Mouse (Mus musculus) neural tube, embryonic 13.5 days (tissue): ENCODE results near the gene Col6a6. TPM values are rescaled to one million over a fixed set of nuclear protein-coding genes. Genes with fewer than 3 reads are reported as not detected.
"Not testable (repeated sequence)": the region's sequence is repeated elsewhere in the genome, so short reads cannot be mapped to it uniquely, and the experiment has no call there.

Experiments
- ATAC-seq: fragments of 200-750 bp; cut with Nextera tagmentation; 2 replicates; pipeline ENCODE4 v1.8.0; 2017; ENCODE audit warnings: low read depth, mild to moderate bottlenecking, moderate TSS enrichment, moderate library complexity
- H3K27ac ChIP-seq: fragments of 300-500 bp; sonication (generic); replicated peaks from 2 replicates; pipeline ENCODE4 v1.5.1; 2015; ENCODE audit warnings: moderate library complexity, mild to moderate bottlenecking, inconsistent platforms
- H3K27me3 ChIP-seq: fragments of 300-500 bp; sonication (generic); 2 replicates; pipeline ENCODE4 v1.6.1; 2015; ENCODE audit warnings: mild to moderate bottlenecking, inconsistent platforms
- H3K36me3 ChIP-seq: fragments of 300-500 bp; sonication (generic); 2 replicates; pipeline ENCODE4 v1.6.1; 2015; ENCODE audit warnings: mild to moderate bottlenecking, inconsistent platforms
- H3K4me1 ChIP-seq: fragments of 300-500 bp; sonication (generic); replicated peaks from 2 replicates; pipeline ENCODE4 v1.6.1; 2015; ENCODE audit warnings: inconsistent platforms
- H3K4me2 ChIP-seq: fragments of 300-500 bp; sonication (generic); 2 replicates; pipeline ENCODE4 v1.6.1; 2015; ENCODE audit warnings: inconsistent platforms, mild to moderate bottlenecking, moderate library complexity
- H3K4me3 ChIP-seq: fragments of 300-500 bp; sonication (generic); 2 replicates; pipeline ENCODE4 v1.5.1; 2015; ENCODE audit warnings: mild to moderate bottlenecking, inconsistent platforms
- H3K9ac ChIP-seq: fragments of 300-500 bp; sonication (generic); 2 replicates; pipeline ENCODE4 v1.6.1; 2015; ENCODE audit warnings: moderate library complexity, mild to moderate bottlenecking, inconsistent platforms
- H3K9me3 ChIP-seq: fragments of 300-500 bp; sonication (generic); 2 replicates; pipeline ENCODE4 v1.6.1; 2016; ENCODE audit warnings: inconsistent platforms
- WGBS: fragments of 180-500 bp; shearing (Covaris S2); methylation state at CpG from one replicate; pipeline ENCODE4 v1.1.7; 2015; 5-methylcytosine and 5-hydroxymethylcytosine counted together
- polyA plus RNA-seq: library from polyadenylated mRNA; unstranded; fragments of >200 nt; fragmentation: Nextera tagmentation; extraction: Ambion mirVana; gene quantifications from 2 replicates; pipeline ENCODE4 v1.2.1, GENCODE M21; 2015

Col6a6 gene
- polyA plus RNA-seq, 1 experiment from 2014 or later: 0.18 TPM

DNA sequence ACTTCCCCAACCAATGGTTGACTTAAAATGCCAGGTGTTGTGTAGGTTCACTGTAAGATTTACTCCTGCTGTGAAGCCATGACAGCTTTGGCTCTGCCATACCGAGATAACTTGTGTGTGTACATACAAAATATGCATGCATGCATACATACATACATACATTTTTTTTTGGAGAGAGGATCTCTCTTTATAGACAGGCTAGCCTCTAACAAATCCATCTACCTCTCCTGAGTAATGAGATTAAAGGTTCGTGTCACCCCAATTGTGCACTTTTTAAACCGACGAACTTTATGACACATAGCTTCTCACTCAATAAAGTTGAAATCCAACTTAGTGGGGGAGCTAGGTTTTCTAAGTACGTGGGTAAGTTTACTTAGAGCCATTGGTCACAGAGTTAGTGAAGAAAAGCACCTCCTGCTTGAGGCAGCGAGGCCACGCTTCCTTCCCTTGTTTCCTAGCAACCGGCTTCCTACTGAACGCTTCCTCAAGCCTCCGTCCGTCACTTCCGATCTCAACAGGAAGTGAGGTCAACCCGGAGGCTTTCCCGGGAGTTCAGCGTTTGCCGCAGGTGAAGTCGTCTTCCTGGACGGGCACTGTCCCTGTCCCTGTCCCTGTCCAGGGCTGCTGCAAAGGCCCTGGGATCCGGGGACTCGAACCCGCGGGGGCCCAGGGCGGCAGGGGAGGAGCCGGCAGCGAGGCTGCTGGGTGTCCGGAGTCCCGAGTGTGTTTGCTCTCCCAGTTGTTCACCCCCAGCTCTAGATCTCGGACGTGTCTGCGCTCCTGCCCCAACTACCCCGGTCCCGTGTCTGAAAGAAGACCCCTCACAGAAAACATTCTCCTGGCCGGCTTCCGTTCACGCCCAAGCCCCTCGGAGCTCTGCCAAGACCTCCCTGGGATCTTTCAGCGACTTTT, 185.2 kb downstream of the Col6a6 start, which contains the start of gene Pik3r4:
Gene Pik3r4, plus strand, starts transcription at position 519 of the 912 bp plus-strand sequence.
- 5% methylated on average over 37 of the region's 37 CpGs for WGBS

DNA sequence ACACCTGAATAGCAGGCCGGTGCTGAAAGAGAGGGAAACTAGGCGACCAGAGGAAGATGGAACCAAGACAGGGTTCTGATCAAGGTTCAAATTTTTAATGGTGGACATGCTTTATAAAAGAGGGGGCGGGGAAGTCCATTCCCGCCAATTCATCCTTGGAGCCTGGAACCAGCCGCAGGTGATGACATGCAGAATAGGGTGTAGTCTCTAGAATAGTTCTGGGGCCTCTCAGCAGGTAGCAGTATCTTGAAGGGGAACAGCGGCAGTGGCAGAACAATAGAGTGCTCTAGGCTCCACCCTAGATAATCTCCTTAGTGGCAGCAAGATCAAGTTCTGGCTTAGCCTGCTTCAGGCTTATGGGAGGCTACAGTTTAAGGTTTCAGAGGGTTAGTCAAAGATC, 186.6 kb downstream of the Col6a6 start:
- not testable (repeated sequence) for H3K9ac ChIP-seq, H3K27ac ChIP-seq, ATAC-seq, H3K27me3 ChIP-seq, H3K4me2 ChIP-seq, H3K4me3 ChIP-seq, H3K9me3 ChIP-seq
- 76% methylated on average over 6 of the region's 6 CpGs for WGBS
- Histone ChIP-seq H3K4me1 (peaks cover 29% of the 10 kb centered on the region), H3K36me3 (peaks cover 19% of the 10 kb centered on the region)

More for the DNA sequence above, 185.2 kb downstream of the Col6a6 start, which contains the start of gene Pik3r4:
- Histone ChIP-seq H3K9ac (peak within 1 kb of the TSS; percentile 84), H3K4me2 (peak within 1 kb of the TSS; percentile 89), H3K27me3 (no peaks in the 10 kb centered on the region), H3K4me1 (peaks cover 34% of the 10 kb centered on the region), H3K4me3 (peak within 1 kb of the TSS; percentile 65), H3K9me3 (no peaks in the 10 kb centered on the region), H3K27ac (peak within 1 kb of the TSS; percentile 73), H3K36me3 (peaks cover 28% of the 10 kb centered on the region)
- ATAC-seq: peak; percentile 90

Other genes starting within 250 kb of the Col6a6 start
- gene Pik3r4, start 185.2 kb downstream of the Col6a6 start, polyA plus RNA-seq: 19.4 and 20.7 TPM in 2 replicates
- 0.03 and 0.28 TPM in 2 replicates for gene Col6a5, start 132.5 kb upstream of the Col6a6 start, polyA plus RNA-seq